Mouse (Mus musculus) liver, adult 10 weeks (tissue): ENCODE measurements around the gene Naa80. TPM values are rescaled to one million over a fixed set of nuclear protein-coding genes. Genes with fewer than 3 reads are reported as not detected.

Experiments used
- polyA plus RNA-seq: library from polyadenylated mRNA; stranded (reverse); fragments of 350-450 nt; fragmentation: Illumina TruSeq; extraction: RNeasy Lipid Tissue Mini Kit (QIAGEN cat#74804); gene quantifications from one replicate; pipeline ENCODE4 v1.2.3, GENCODE M21; 2014; ENCODE audit warnings: low read depth, low replicate concordance

Naa80 gene
- 3.7 TPM for polyA plus RNA-seq

DNA sequence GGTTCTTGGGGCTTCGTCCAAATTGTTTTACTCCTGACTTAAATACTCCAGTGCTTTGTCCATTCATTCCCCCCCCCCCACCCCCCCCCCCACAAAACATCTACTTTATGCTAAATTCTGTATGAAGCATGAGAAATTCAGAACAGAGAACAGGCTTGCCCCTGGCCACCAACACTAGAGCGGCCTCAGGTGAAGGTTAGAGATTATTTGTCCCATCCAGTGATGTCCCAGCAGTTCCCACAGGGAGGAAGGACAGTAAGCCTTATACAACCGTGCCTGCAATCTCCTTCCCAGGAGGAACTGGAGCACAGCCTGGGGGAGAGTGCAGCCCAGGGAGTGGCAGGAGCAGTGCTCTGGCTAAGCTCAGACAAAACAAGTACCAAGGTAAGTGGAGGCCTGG lies at the start of gene Naa80:
Naa80 (plus strand) TSS at position 301 of the 400 bp plus-strand sequence.

DNA sequence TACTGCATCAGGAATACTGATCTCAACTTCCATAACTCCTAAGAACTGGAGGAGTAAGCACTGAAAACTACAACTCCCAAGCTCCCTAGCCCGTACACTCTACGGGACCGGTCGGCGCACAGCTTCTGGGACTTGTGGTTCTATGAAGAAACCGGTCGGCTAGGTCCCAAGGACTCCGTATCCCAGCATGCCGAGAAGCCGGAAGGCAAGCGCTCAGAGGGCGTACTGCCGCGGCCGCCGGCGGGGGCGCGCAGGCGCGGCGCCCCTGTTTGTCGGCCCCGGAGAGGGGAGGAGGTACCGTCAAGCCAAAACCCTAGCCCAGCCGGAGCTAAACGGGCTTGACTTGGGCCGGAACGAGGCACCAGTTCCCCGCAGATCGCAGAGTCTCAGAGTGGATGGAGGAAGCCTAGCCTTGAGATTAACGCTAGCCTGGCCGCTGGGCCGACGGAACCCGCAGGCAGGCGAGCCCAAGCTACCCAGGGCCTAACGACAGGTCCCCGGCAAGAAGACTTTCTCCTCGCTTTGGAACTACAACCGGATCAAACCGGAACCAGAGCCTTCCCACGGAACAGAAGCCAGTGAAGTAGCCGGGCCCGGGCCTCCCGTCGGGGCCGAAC lies 44.8 kb upstream of the Naa80 start, which contains the start of gene Tmem115:
Tmem115 (plus strand) TSS at position 155 of the 617 bp plus-strand sequence.

DNA sequence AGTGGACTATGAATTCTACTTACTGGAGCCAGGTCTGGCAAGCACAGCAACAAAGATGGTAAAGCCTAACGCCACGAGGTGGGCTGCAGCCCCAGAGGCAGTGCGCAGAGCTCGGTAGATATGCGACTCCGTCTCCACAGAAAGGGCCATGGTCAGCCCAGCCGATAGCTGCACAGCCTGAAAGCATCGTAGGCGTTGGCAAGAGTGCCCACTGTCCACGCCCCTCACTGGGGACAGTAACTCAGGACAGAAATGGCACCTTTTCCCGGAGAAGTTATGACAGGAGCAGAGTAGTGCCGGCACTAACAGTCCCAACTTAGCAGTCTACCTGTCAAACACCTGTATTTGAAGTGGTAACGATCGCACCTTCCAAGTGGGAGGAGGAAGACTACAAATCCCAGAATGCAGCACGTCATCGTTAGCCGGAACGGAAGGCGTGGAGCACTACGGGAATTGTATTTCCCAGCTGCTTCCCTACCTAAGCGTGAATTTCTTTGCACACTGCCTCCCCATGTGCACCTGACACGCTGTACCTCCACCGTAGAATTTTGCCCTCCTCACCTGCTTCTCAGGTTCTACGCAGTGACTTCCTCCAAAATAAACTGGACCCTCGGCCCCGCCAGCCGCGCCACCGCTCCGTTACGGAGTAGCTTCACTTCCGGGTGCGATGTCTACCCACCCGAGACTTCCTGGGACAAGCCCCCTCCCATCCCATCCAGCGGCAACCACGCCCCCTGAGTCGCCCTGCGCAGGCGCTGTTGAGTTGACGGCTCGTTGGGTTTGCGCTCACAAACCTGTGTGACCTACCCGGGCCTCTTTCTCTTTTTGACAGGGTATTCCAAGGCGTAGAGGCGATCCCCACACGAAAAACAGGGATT lies 37.0 kb upstream of the Naa80 start, which contains the start of the genes Cyb561d2 and Nprl2:
Cyb561d2 (minus strand) TSS at position 720 of the 878 bp plus-strand sequence.
Nprl2 (plus strand) TSS at position 753 of the 878 bp plus-strand sequence.

DNA sequence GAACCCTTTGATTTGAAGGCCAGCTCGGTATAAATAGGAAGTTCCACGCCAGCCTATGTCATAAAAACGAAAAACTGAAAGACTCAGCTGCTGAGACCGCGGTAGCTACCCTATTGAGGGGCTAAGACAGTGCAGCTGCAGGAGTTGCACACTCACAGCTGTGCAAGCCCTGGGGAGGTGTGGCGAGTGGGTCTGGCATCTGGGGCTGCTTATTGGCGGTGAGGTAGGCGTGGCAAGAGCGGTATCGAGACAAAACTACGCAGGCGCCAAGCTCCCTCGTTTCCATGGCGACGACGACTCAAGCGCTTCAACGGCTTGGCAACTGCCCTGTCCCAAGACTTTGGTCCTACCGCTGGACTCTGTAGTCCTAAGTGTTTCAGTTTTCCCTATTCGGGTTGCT lies 31.7 kb upstream of the Naa80 start, which contains the start of gene Zmynd10:
Zmynd10 (plus strand) TSS at position 273 of the 400 bp plus-strand sequence.

DNA sequence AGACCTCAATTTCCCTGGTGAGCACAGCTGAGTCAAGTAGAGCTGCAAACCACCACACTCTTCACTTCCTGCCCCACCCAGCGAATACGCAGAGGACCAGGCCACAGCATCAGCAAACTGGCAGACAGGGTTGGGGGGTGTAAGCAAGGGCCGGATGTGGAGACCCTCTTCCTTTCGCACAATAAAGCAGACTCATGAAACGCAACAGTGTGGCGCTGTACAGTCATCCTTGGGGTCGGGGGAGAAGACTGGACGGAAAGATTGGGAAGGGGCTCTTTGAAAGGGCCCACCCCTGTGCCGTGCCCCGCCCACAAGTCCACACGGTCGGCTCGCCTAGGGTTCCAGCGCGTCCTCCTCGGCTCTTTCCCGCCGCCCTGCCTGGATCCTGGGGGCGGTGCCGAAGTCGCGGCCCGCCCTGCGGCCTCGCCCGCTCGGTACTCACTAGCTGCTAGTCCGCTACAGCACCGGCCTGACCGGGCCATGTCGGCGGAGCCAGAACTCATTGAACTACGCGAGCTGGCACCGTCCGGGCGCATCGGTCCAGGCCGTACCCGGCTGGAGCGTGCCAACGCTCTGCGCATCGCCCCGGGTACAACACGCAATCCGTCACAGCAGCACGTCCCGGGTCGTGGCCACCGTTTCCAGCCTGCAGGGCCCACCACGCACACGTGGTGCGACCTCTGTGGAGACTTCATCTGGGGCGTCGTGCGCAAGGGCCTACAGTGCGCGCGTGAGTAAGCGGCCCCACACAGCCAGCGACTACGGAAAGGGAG lies 27.4 kb upstream of the Naa80 start, which contains the start of gene Rassf1:
Rassf1 (plus strand) TSS at position 439 of the 773 bp plus-strand sequence.

GRCm38 (mm10) chr9:107563029-107563581 lies 15.6 kb upstream of the Naa80 start, which contains the start of gene Tusc2:
TSS of gene Tusc2 (plus strand) at chr9:107563255.

GRCm38 (mm10) chr9:107567702-107568319 lies 10.9 kb upstream of the Naa80 start, which contains the start of gene Hyal2:
TSS of gene Hyal2 (plus strand) at chr9:107567945.

GRCm38 (mm10) chr9:107576357-107577107 lies 2.2 kb upstream of the Naa80 start, which contains the start of gene Hyal1:
TSS of gene Hyal1 (plus strand) at chr9:107576927.

DNA sequence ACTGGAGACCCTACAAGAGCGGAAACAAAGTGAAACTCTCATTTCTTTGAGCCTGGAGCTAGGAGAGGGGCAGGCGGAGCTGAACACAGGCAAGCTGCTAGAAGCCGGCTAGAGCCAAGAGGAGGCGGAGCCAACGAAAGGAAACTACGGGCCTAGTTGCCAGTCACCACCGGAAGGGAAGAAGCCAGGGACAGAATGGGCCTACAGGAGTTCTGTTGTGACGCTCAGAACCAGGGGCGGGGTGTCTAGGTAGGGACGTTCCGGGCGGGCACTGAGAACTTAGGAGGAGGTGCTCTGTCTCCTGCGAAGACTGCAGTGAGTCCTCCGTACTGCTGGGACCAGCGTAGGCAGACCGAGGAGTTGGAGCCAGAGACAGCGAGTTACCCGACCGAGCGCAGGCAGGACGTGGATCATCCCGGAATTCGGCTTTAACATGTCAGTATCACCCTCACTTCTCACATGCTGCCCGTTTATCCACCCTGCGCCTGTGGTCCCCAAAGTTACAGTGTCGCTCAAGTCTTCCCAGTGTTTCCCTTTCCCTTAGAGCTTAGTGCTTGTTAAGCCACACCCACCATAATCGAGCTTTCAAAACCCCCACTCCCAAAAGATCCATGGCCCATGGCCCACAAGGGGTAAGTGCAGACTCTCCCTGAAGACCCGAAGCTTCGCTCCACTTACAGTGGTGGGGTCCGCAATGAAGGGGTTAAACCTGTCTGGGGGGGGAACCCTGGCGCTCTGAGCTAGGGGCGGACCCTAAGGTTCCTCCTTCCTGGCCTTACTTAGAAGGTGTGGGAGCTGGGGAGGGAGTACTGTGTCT lies 2.0 kb downstream of the Naa80 start, which contains the start of gene Hyal3:
Hyal3 (plus strand) TSS at position 318 of the 817 bp plus-strand sequence.

GRCm38 (mm10) chr9:107586974-107587832 lies 8.5 kb downstream of the Naa80 start, which contains the start of gene Ifrd2:
TSS of gene Ifrd2 (plus strand) at chr9:107587642.

GRCm38 (mm10) chr9:107608741-107609432 lies 30.2 kb downstream of the Naa80 start, which contains the start of gene Sema3b:
TSS of gene Sema3b (minus strand) at chr9:107609229.

Other genes starting within 250 kb of the Naa80 start
- 6.1 TPM for gene Hemk1, start 240.5 kb upstream of the Naa80 start, polyA plus RNA-seq
- gene 6430571L13Rik, start 238.3 kb upstream of the Naa80 start, polyA plus RNA-seq, result 0.13 TPM
- not detected for gene Cacna2d2, start 179.3 kb upstream of the Naa80 start, polyA plus RNA-seq
- 0.45 TPM for gene Tmem115, start 44.9 kb upstream of the Naa80 start, polyA plus RNA-seq
- 5.3 TPM for gene Cyb561d2, start 36.7 kb upstream of the Naa80 start, polyA plus RNA-seq
- 2.0 TPM for gene Nprl2, start 36.7 kb upstream of the Naa80 start, polyA plus RNA-seq
- not detected for gene Zmynd10, start 31.6 kb upstream of the Naa80 start, polyA plus RNA-seq
- gene Rassf1, start 27.3 kb upstream of the Naa80 start, polyA plus RNA-seq, result 3.7 TPM
- gene Tusc2, start 15.6 kb upstream of the Naa80 start, polyA plus RNA-seq, result 17.6 TPM
- 1.2 TPM for gene Hyal2, start 10.9 kb upstream of the Naa80 start, polyA plus RNA-seq
- gene Hyal1, start 2.0 kb upstream of the Naa80 start, polyA plus RNA-seq, result 24.4 TPM
- gene Hyal3, start 1.9 kb downstream of the Naa80 start, polyA plus RNA-seq, result not detected
- gene Ifrd2, start 8.8 kb downstream of the Naa80 start, polyA plus RNA-seq, result 27.0 TPM
- 0.21 TPM for gene Sema3b, start 30.3 kb downstream of the Naa80 start, polyA plus RNA-seq
- 13.6 TPM for gene Gnai2, start 56.5 kb downstream of the Naa80 start, polyA plus RNA-seq
- gene Slc38a3, start 90.6 kb downstream of the Naa80 start, polyA plus RNA-seq, result 104 TPM
- gene Gnat1, start 100.8 kb downstream of the Naa80 start, polyA plus RNA-seq, result 0.16 TPM
- gene Sema3f, start 131.6 kb downstream of the Naa80 start, polyA plus RNA-seq, result 0.56 TPM
- 54.1 TPM for gene Rbm5, start 192.1 kb downstream of the Naa80 start, polyA plus RNA-seq